Mouse (Mus musculus) CH12.LX (cell line): ENCODE measurements around the gene Nid2. TPM values are rescaled to one million over a fixed set of nuclear protein-coding genes. Genes with fewer than 3 reads are reported as not detected.

Experiments used
- DNase-seq: peaks from one replicate; pipeline ENCODE4 v3.0.0-alpha.2; 2013; ENCODE audit errors: extremely low read depth
- H3K27ac ChIP-seq: 2 replicates; pipeline ENCODE4 v1.5.1; 2012; ENCODE audit warnings: low read depth, mild to moderate bottlenecking, control low read depth, moderate library complexity; ENCODE audit not compliant: insufficient read depth
- H3K27me3 ChIP-seq: replicated peaks from 2 replicates; pipeline ENCODE3; 2012; ENCODE audit warnings: inconsistent platforms
- H3K36me3 ChIP-seq, 2 experiments: replicated peaks in 1 of 2; 2 replicates each; pipeline versions ENCODE3 to v1.6.1; 2012; ENCODE audit warnings: inconsistent platforms in 1 of 2, low read length in 1 of 2, mild to moderate bottlenecking in 1 of 2, mixed read lengths in 1 of 2, moderate library complexity in 1 of 2; ENCODE audit not compliant: control insufficient read depth in 1 of 2, insufficient read depth in 1 of 2
- H3K4me1 ChIP-seq, 2 experiments: 2 replicates each; pipeline ENCODE4 v1.6.1; 2012; ENCODE audit warnings: inconsistent platforms in 1 of 2, moderate library complexity in 1 of 2; ENCODE audit not compliant: insufficient read depth in 2 of 2, control insufficient read depth in 1 of 2
- H3K4me2 ChIP-seq: 2 replicates; pipeline ENCODE4 v1.6.1; 2012; ENCODE audit warnings: low read depth, mild to moderate bottlenecking, control low read depth; ENCODE audit not compliant: poor library complexity, insufficient read depth, severe bottlenecking
- H3K4me3 ChIP-seq, 3 experiments: fragments of 150-350 bp in 1 of 3; sonication (generic) in 1 of 3; replicated peaks in 1 of 3; 2 replicates each; pipeline versions ENCODE3 to v1.5.1; 2011 to 2012; ENCODE audit warnings: low read depth in 2 of 3, low read length in 2 of 3, mild to moderate bottlenecking in 2 of 3, moderate library complexity in 2 of 3, control low read depth in 1 of 3, improper control_type of control experiment in 1 of 3, inconsistent platforms in 1 of 3, mixed read lengths in 1 of 3; ENCODE audit not compliant: poor library complexity in 1 of 3
- H3K79me2 ChIP-seq: replicated peaks from 2 replicates; pipeline ENCODE4 v1.6.1; 2012; ENCODE audit warnings: mild to moderate bottlenecking, moderate library complexity; ENCODE audit not compliant: control insufficient read depth, poor library complexity, insufficient read depth, severe bottlenecking; ENCODE audit errors: extremely low read depth
- H3K9ac ChIP-seq: 2 replicates; pipeline ENCODE4 v1.6.1; 2012; ENCODE audit warnings: low read depth, mild to moderate bottlenecking, control low read depth, moderate library complexity; ENCODE audit not compliant: insufficient read depth
- H3K9me3 ChIP-seq: replicated peaks from 2 replicates; pipeline ENCODE3; 2012; ENCODE audit warnings: low read length, inconsistent platforms, mixed read lengths
- BHLHE40 ChIP-seq: IDR thresholded peaks from 2 replicates; pipeline ENCODE4 v1.6.1; 2011; ENCODE audit warnings: mild to moderate bottlenecking, low read depth, low read length, improper control_type of control experiment
- E2F4 ChIP-seq: IDR thresholded peaks from 2 replicates; pipeline ENCODE4 v1.6.1; 2011; ENCODE audit warnings: low read depth, low read length, improper control_type of control experiment; ENCODE audit not compliant: insufficient replicate concordance
- GABPA ChIP-seq: IDR thresholded peaks from 2 replicates; pipeline ENCODE4 v1.6.1; 2012; ENCODE audit warnings: low read depth, low read length, improper control_type of control experiment, inconsistent platforms; ENCODE audit not compliant: insufficient replicate concordance
- HCFC1 ChIP-seq: IDR thresholded peaks from 2 replicates; pipeline ENCODE4 v1.6.1; 2012; ENCODE audit warnings: low read depth, mild to moderate bottlenecking, inconsistent platforms, low read length, improper control_type of control experiment
- JUN ChIP-seq: IDR thresholded peaks from 2 replicates; pipeline ENCODE4 v1.6.1; 2011; ENCODE audit warnings: low read depth, mild to moderate bottlenecking, low read length, improper control_type of control experiment, moderate library complexity; ENCODE audit not compliant: insufficient read depth
- KAT2A ChIP-seq: IDR thresholded peaks from 2 replicates; pipeline ENCODE4 v1.6.1; 2012; ENCODE audit warnings: low read length, improper control_type of control experiment, inconsistent platforms; ENCODE audit not compliant: insufficient replicate concordance
- MAFK ChIP-seq: IDR thresholded peaks from 2 replicates; pipeline ENCODE4 v1.6.1; 2011; ENCODE audit warnings: low read length, improper control_type of control experiment; ENCODE audit not compliant: insufficient replicate concordance
- MEF2A ChIP-seq: IDR thresholded peaks from 2 replicates; pipeline ENCODE4 v1.6.1; 2014; ENCODE audit warnings: low read depth, mild to moderate bottlenecking, inconsistent platforms, low read length, improper control_type of control experiment, borderline replicate concordance
- MYC ChIP-seq: IDR thresholded peaks from 2 replicates; pipeline ENCODE4 v1.6.1; 2011; ENCODE audit warnings: low read depth, mild to moderate bottlenecking, improper control_type of control experiment, low read length
- NRF1 ChIP-seq: IDR thresholded peaks from 2 replicates; pipeline ENCODE4 v1.6.1; 2014; ENCODE audit warnings: low read depth, mild to moderate bottlenecking, inconsistent platforms, low read length, improper control_type of control experiment, moderate library complexity
- PAX5 ChIP-seq: IDR thresholded peaks from 2 replicates; pipeline ENCODE4 v1.6.1; 2012; ENCODE audit warnings: low read length, inconsistent platforms, mixed read lengths
- POLR2AphosphoS2 ChIP-seq: IDR thresholded peaks from 2 replicates; pipeline ENCODE4 v1.6.1; 2011; ENCODE audit warnings: low read depth, low read length, improper control_type of control experiment
- RAD21 ChIP-seq: IDR thresholded peaks from 2 replicates; pipeline ENCODE4 v1.6.1; 2011; ENCODE audit warnings: low read depth, mild to moderate bottlenecking, low read length, improper control_type of control experiment, moderate library complexity
- RCOR1 ChIP-seq: conservative IDR thresholded peaks from 2 replicates; pipeline ENCODE4 v1.6.1; 2012; ENCODE audit warnings: low read depth, mild to moderate bottlenecking, inconsistent platforms, low read length, improper control_type of control experiment
- SIN3A ChIP-seq: IDR thresholded peaks from 2 replicates; pipeline ENCODE4 v1.6.1; 2012; ENCODE audit warnings: low read length, improper control_type of control experiment, inconsistent platforms
- TCF12 ChIP-seq: IDR thresholded peaks from 2 replicates; pipeline ENCODE4 v1.6.1; 2014; ENCODE audit warnings: low read depth, mild to moderate bottlenecking, inconsistent platforms, low read length, improper control_type of control experiment
- UBTF ChIP-seq: IDR thresholded peaks from 2 replicates; pipeline ENCODE4 v1.6.1; 2012; ENCODE audit warnings: low read depth, mild to moderate bottlenecking, inconsistent platforms, low read length, improper control_type of control experiment, moderate library complexity
- USF1 ChIP-seq: IDR thresholded peaks from 2 replicates; pipeline ENCODE4 v1.6.1; 2014; ENCODE audit warnings: low read depth, mild to moderate bottlenecking, inconsistent platforms, low read length, improper control_type of control experiment
- ZKSCAN1 ChIP-seq: IDR thresholded peaks from 2 replicates; pipeline ENCODE4 v1.6.1; 2012; ENCODE audit warnings: low read depth, inconsistent platforms, low read length, improper control_type of control experiment, borderline replicate concordance
- ZNF384 ChIP-seq: IDR thresholded peaks from 2 replicates; pipeline ENCODE4 v1.6.1; 2012; ENCODE audit warnings: low read depth, low read length, improper control_type of control experiment, inconsistent platforms
- dilution Hi-C: fragments of 300-500 bp; cut with MboI; formaldehyde crosslinking; loops from 2 replicates; pipeline ENCODE4 v1.14.3; 2020; ENCODE audit warnings: low sequenced_read_pairs; ENCODE audit not compliant: extremely low pct_unique_long_range_greater_than_20kb, extremely low pct_ligation_motif_present
- in situ Hi-C: fragments of 300-500 bp; cut with MboI; formaldehyde crosslinking; loops from 3 replicates; pipeline ENCODE4 v1.14.3; 2019; ENCODE audit warnings: low sequenced_read_pairs, low pct_ligation_motif_present, low pct_unique_long_range_greater_than_20kb, mixed read lengths
- polyA plus RNA-seq: library from polyadenylated mRNA; unstranded; fragments of >175 nt; gene quantifications from 2 replicates; pipeline ENCODE4 v1.2.1, GENCODE M21; 2012; ENCODE audit warnings: low read depth; ENCODE audit not compliant: insufficient read length
- total RNA-seq, 2 experiments: library from RNA; depleted of rRNA; stranded (reverse); fragments of 300-350 nt in 1 of 2; fragments of >200 nt in 1 of 2; gene quantifications; 2 replicates each; pipeline ENCODE4 v1.2.3; 2012 to 2014

Nid2 gene
- total and polyA plus RNA-seq, 3 experiments: 0.58 to 2.1 (median 1.3) TPM

- Histone ChIP-seq H3K36me3 (no peaks in the 10 kb centered on the region), H3K79me2 (no peaks in the 10 kb centered on the region), H3K4me3 (no peak overlapping the region), H3K27ac (no peak overlapping the region), H3K9ac (no peak overlapping the region), H3K4me2 (no peak overlapping the region), H3K9me3 (no peaks in the 10 kb centered on the region), H3K4me1 (0 out of 4 replicates have a peak, but pooled peaks cover 2 to 5% of the 10 kb centered on the region in 2 experiments), H3K27me3 (no peaks in the 10 kb centered on the region)
- TF ChIP-seq USF1: no peak
- TF ChIP-seq POLR2AphosphoS2: no peak
- TF ChIP-seq ZKSCAN1: no peak
- TF ChIP-seq SIN3A: no peak
- TF ChIP-seq ZNF384: no peak
- TF ChIP-seq TCF12: no peak
- TF ChIP-seq E2F4: no peak
- TF ChIP-seq PAX5: no peak
- TF ChIP-seq HCFC1: no peak
- no peak for TF ChIP-seq MYC
- TF ChIP-seq MAFK: no peak
- TF ChIP-seq GABPA: no peak
- no peak for TF ChIP-seq KAT2A
- no peak for TF ChIP-seq MEF2A
- no peak for TF ChIP-seq JUN
- in situ Hi-C loops (no loop called here), dilution Hi-C loops (no loop called here)
- DNase-seq: no peak
Observed at GRCm38 (mm10) chr14:19732097-19732496, 19.0 kb upstream of the Nid2 start.

DNA sequence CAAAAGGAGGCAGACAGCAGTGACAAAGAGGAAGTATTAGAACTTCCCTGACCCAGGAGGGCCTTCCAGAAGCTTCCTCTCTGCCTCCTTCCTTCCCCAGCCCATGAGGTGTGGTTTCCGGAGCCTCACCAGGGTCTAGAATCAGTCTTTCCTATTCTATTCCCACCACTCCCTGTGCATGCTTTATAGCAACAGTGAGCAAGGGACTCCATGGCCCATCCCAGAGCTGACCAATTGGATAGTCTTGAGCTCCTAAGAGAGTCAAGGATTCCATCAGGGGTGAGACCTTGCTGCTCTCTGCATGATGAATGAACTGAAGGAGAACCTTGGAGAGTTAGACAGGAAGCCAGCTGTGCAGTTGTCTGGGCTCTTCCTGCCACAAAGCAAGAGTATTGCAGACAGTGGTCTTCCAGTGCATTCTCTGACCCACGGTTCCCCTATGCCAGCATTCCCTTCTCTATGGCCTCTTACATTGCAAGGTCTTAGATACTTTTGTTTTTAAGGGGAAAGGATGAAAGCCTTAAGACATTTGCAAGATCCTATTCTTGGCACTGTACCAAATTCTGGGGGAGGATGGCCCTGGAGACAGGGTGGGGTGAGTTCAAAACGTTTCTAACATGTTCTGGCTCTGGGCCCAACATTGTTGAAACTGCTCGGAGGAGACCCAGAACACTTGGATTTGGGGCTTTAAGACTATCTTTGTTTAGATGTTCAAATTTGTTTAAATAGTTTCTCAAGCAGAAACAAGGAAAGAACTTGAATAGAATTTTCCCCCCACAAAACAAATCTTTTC lies 17.4 kb upstream of the Nid2 start:
- Histone ChIP-seq H3K9ac (no peak overlapping the region), H3K4me2 (no peak overlapping the region), H3K27me3 (no peaks in the 10 kb centered on the region), H3K79me2 (no peaks in the 10 kb centered on the region), H3K4me3 (no peak overlapping the region), H3K4me1 (peaks cover 2 to 11% of the 10 kb centered on the region in 2 experiments; a peak in 1 of 4 replicates), H3K9me3 (no peaks in the 10 kb centered on the region), H3K36me3 (no peaks in the 10 kb centered on the region), H3K27ac (no peak overlapping the region)
- no peak for DNase-seq
- in situ Hi-C loops: no loop called here
- TF ChIP-seq RCOR1 (no peak), NRF1 (no peak), UBTF (no peak), USF1 (no peak), RAD21 (no peak), BHLHE40 (no peak)
- dilution Hi-C loops: no loop called here
